Mouse (Mus musculus) forebrain, embryonic 12.5 days (tissue): ENCODE data around the gene Rnf31. TPM values are rescaled to one million over a fixed set of nuclear protein-coding genes. Genes with fewer than 3 reads are reported as not detected.

Source experiments
- ATAC-seq: fragments of 200-750 bp; cut with Nextera tagmentation; 2 replicates; pipeline ENCODE4 v1.8.0; 2017; ENCODE audit warnings: moderate TSS enrichment; ENCODE audit not compliant: low FRiP score
- H3K27ac ChIP-seq: fragments of 300-500 bp; sonication (generic); 2 replicates; pipeline ENCODE4 v1.5.1; 2016; ENCODE audit warnings: mild to moderate bottlenecking
- H3K27me3 ChIP-seq: fragments of 300-500 bp; sonication (generic); 2 replicates; pipeline ENCODE4 v1.6.1; 2016; ENCODE audit warnings: mild to moderate bottlenecking
- H3K36me3 ChIP-seq: fragments of 300-500 bp; sonication (generic); replicated peaks from 2 replicates; pipeline ENCODE4 v1.6.1; 2016; ENCODE audit warnings: mild to moderate bottlenecking
- H3K4me1 ChIP-seq: fragments of 300-500 bp; sonication (generic); 2 replicates; pipeline ENCODE4 v1.6.1; 2016
- H3K4me2 ChIP-seq: fragments of 300-500 bp; sonication (generic); 2 replicates; pipeline ENCODE4 v1.6.1; 2016; ENCODE audit warnings: mild to moderate bottlenecking, moderate library complexity
- H3K4me3 ChIP-seq: fragments of 300-500 bp; sonication (generic); replicated peaks from 2 replicates; pipeline ENCODE4 v1.5.1; 2016; ENCODE audit warnings: mild to moderate bottlenecking
- H3K9ac ChIP-seq: fragments of 300-500 bp; sonication (generic); 2 replicates; pipeline ENCODE4 v1.6.1; 2016; ENCODE audit warnings: mild to moderate bottlenecking
- H3K9me3 ChIP-seq: fragments of 300-500 bp; sonication (generic); 2 replicates; pipeline ENCODE4 v1.6.1; 2016
- WGBS: fragments of 180-500 bp; shearing (Covaris S2); methylation state at CpG from one replicate; pipeline ENCODE4 v1.1.7; 2016; 5-methylcytosine and 5-hydroxymethylcytosine counted together
- polyA plus RNA-seq: library from polyadenylated mRNA; unstranded; fragments of >200 nt; fragmentation: Nextera tagmentation; extraction: Ambion mirVana; gene quantifications from 2 replicates; pipeline ENCODE4 v1.2.1, GENCODE M21; 2016

Rnf31 gene
- polyA plus RNA-seq, 1 experiment from 2014 or later, result 18.2 TPM

GRCm38 (mm10) chr14:55617822-55618221 lies 26.3 kb downstream of the Rnf31 start, which contains the start of gene Rec8:
TSS of gene Rec8 (plus strand) at chr14:55618037.
- Histone ChIP-seq H3K36me3 (no peaks in the 10 kb centered on the region), H3K27ac (no peak within 1 kb of the TSS), H3K9ac (0 out of 2 replicates have a peak within 1 kb of the TSS, but pooled peaks have one; percentile 18), H3K9me3 (no peaks in the 10 kb centered on the region), H3K4me2 (peak within 1 kb of the TSS; percentile 35), H3K4me3 (peak within 1 kb of the TSS; percentile 19), H3K4me1 (0 out of 2 replicates have a peak, but pooled peaks cover 2% of the 10 kb centered on the region), H3K27me3 (0 out of 2 replicates have a peak, but pooled peaks cover 2% of the 10 kb centered on the region)
- peak; percentile 72 for ATAC-seq
- 29% methylated on average over 21 of the region's 21 CpGs for WGBS

GRCm38 (mm10) chr14:55618486-55619195 lies 27.1 kb downstream of the Rnf31 start:
- 59% methylated on average over 22 of the region's 22 CpGs for WGBS
- H3K36me3 ChIP-seq, result no peaks in the 10 kb centered on the region
- no peaks in the 10 kb centered on the region for H3K9me3 ChIP-seq
- 0 out of 2 replicates have a peak, but pooled peaks cover 2% of the 10 kb centered on the region for H3K27me3 ChIP-seq
- ATAC-seq, result no peak
- H3K9ac ChIP-seq, result 0 out of 2 replicates have a peak overlapping the region, but pooled peaks have one; percentile 18
- peak overlapping the region; percentile 19 for H3K4me3 ChIP-seq
- peak overlapping the region; percentile 35 for H3K4me2 ChIP-seq
- H3K4me1 ChIP-seq, result 0 out of 2 replicates have a peak, but pooled peaks cover 2% of the 10 kb centered on the region
- H3K27ac ChIP-seq, result no peak overlapping the region

GRCm38 (mm10) chr14:55628077-55628827 lies 36.7 kb downstream of the Rnf31 start:
- Histone ChIP-seq H3K27me3 (no peaks in the 10 kb centered on the region), H3K27ac (no peak overlapping the region), H3K9ac (no peak overlapping the region), H3K9me3 (no peaks in the 10 kb centered on the region), H3K4me3 (no peak overlapping the region), H3K4me1 (no peaks in the 10 kb centered on the region), H3K36me3 (peaks cover 94% of the 10 kb centered on the region), H3K4me2 (no peak overlapping the region)
- 93% methylated on average over 27 of the region's 27 CpGs for WGBS
- no peak for ATAC-seq

GRCm38 (mm10) chr14:55629312-55629711 lies 37.8 kb downstream of the Rnf31 start:
- Histone ChIP-seq H3K9me3 (no peaks in the 10 kb centered on the region), H3K27me3 (no peaks in the 10 kb centered on the region), H3K4me1 (peaks cover 4% of the 10 kb centered on the region; the same call in 1 of the 2 replicates), H3K4me3 (no peak overlapping the region), H3K9ac (no peak overlapping the region), H3K4me2 (no peak overlapping the region), H3K36me3 (peaks cover 99% of the 10 kb centered on the region), H3K27ac (no peak overlapping the region)
- no peak for ATAC-seq
- 59% methylated on average over 5 of the region's 5 CpGs for WGBS

- peaks cover 18% of the 10 kb centered on the region for H3K4me1 ChIP-seq
- H3K27me3 ChIP-seq, result no peaks in the 10 kb centered on the region
- peak overlapping the region; percentile 68 for H3K4me3 ChIP-seq
- peak; percentile 5 for ATAC-seq
- H3K9ac ChIP-seq, result peak overlapping the region; percentile 82
- no peaks in the 10 kb centered on the region for H3K9me3 ChIP-seq
- peaks cover 77% of the 10 kb centered on the region for H3K36me3 ChIP-seq
- H3K4me2 ChIP-seq, result peak overlapping the region; percentile 91
- peak overlapping the region; percentile 80 for H3K27ac ChIP-seq
- WGBS, result 4% methylated on average over 23 of the region's 23 CpGs
Observed at GRCm38 (mm10) chr14:55634874-55635522, 43.5 kb downstream of the Rnf31 start.

- Histone ChIP-seq H3K27me3 (no peaks in the 10 kb centered on the region), H3K4me2 (peak within 1 kb of the TSS; percentile 91), H3K36me3 (peaks cover 77% of the 10 kb centered on the region), H3K27ac (peak within 1 kb of the TSS; percentile 80), H3K9me3 (no peaks in the 10 kb centered on the region), H3K4me1 (peaks cover 18% of the 10 kb centered on the region), H3K4me3 (peak within 1 kb of the TSS; percentile 68), H3K9ac (peak within 1 kb of the TSS; percentile 82)
- WGBS, result 2% methylated on average over 33 of the region's 33 CpGs
- ATAC-seq, result peak; percentile 91
Observed at GRCm38 (mm10) chr14:55635523-55636007, 44.1 kb downstream of the Rnf31 start, which contains the start of gene Ipo4. TSS of gene Ipo4 (minus strand) at chr14:55635957.

GRCm38 (mm10) chr14:55637795-55638194 lies 46.3 kb downstream of the Rnf31 start, which contains the start of gene Gm49378:
TSS of gene Gm49378 (minus strand) at chr14:55637895.
- Histone ChIP-seq H3K4me3 (no peak within 1 kb of the TSS), H3K4me1 (peaks cover 27% of the 10 kb centered on the region), H3K4me2 (no peak within 1 kb of the TSS), H3K27me3 (no peaks in the 10 kb centered on the region), H3K9me3 (no peaks in the 10 kb centered on the region), H3K36me3 (peaks cover 63% of the 10 kb centered on the region), H3K27ac (no peak within 1 kb of the TSS), H3K9ac (no peak within 1 kb of the TSS)
- ATAC-seq, result no peak
- WGBS, result 92% methylated on average over 9 of the region's 9 CpGs

GRCm38 (mm10) chr14:55640816-55641215 lies 49.3 kb downstream of the Rnf31 start:
- no peaks in the 10 kb centered on the region for H3K27me3 ChIP-seq
- no peaks in the 10 kb centered on the region for H3K9me3 ChIP-seq
- no peak overlapping the region for H3K9ac ChIP-seq
- H3K27ac ChIP-seq, result no peak overlapping the region
- H3K4me3 ChIP-seq, result no peak overlapping the region
- 97% methylated on average over 14 of the region's 14 CpGs for WGBS
- no peak for ATAC-seq
- H3K4me1 ChIP-seq, result peaks cover 30% of the 10 kb centered on the region
- no peak overlapping the region for H3K4me2 ChIP-seq
- peaks cover 47% of the 10 kb centered on the region for H3K36me3 ChIP-seq

GRCm38 (mm10) chr14:55641291-55641690 lies 49.8 kb downstream of the Rnf31 start:
- Histone ChIP-seq H3K4me2 (no peak overlapping the region), H3K4me1 (peaks cover 26% of the 10 kb centered on the region), H3K36me3 (peaks cover 49% of the 10 kb centered on the region), H3K27me3 (no peaks in the 10 kb centered on the region), H3K9me3 (no peaks in the 10 kb centered on the region), H3K27ac (no peak overlapping the region), H3K9ac (no peak overlapping the region), H3K4me3 (no peak overlapping the region)
- ATAC-seq, result no peak
- WGBS, result 92% methylated on average over 13 of the region's 13 CpGs

- peak; percentile 59 for ATAC-seq
- Histone ChIP-seq H3K27me3 (no peaks in the 10 kb centered on the region), H3K27ac (peak overlapping the region; percentile 94), H3K4me2 (peak overlapping the region; percentile 90), H3K9ac (peak overlapping the region; percentile 90), H3K4me1 (peaks cover 25% of the 10 kb centered on the region), H3K9me3 (no peaks in the 10 kb centered on the region), H3K4me3 (peak overlapping the region; percentile 92), H3K36me3 (peaks cover 41% of the 10 kb centered on the region)
- 26% methylated on average over 8 of the region's 8 CpGs for WGBS
Observed at GRCm38 (mm10) chr14:55642679-55643059, 51.2 kb downstream of the Rnf31 start.

GRCm38 (mm10) chr14:55643060-55643907 lies 51.8 kb downstream of the Rnf31 start, which contains the start of gene Tm9sf1:
TSS of gene Tm9sf1 (minus strand) at chr14:55643806.
- ATAC-seq, result peak; percentile 90

More at GRCm38 (mm10) chr14:55643060-55643907, 51.8 kb downstream of the Rnf31 start, which contains the start of gene Tm9sf1:
- peak within 1 kb of the TSS; percentile 90 for H3K9ac ChIP-seq
- WGBS, result under 1% methylated on average over 87 of the region's 89 CpGs
- H3K27me3 ChIP-seq, result no peaks in the 10 kb centered on the region
- peak within 1 kb of the TSS; percentile 90 for H3K4me2 ChIP-seq
- peaks cover 35% of the 10 kb centered on the region for H3K36me3 ChIP-seq
- H3K4me1 ChIP-seq, result peaks cover 25% of the 10 kb centered on the region
- no peaks in the 10 kb centered on the region for H3K9me3 ChIP-seq
- peak within 1 kb of the TSS; percentile 92 for H3K4me3 ChIP-seq
- peak within 1 kb of the TSS; percentile 94 for H3K27ac ChIP-seq
